8 mouse cellular contexts compared by ENCODE assay signal in the genomic region with DNA sequence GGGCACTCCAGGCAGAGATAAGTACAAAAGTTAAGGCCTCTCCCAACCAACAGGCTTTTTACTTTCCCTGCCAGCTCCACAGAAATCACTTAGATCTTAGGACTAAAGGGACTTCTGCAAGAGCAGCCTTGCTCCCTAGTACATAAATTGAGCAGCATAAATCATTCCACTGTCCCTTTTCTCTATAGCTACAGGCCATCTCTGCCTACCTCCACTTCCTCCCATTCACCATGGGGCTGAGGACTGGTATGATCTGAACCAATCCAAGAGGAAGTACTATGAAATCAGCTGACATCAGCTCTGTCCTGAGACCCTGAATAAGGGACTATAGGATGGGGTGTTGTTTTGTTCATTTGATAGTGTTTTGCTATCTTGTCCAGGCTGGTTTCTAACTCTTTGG. TPM values are rescaled to one million over a fixed set of nuclear protein-coding genes. Genes with fewer than 3 reads are reported as not detected.
DNase-seq lines count a peak whose midpoint lies in the region; ATAC-seq and TF ChIP-seq lines count a peak whose summit lies in the region.

No protein-coding gene starts in this region.

- H3K27me3 ChIP-seq in kidney, adult 2 months (replicated peaks; ENCODE audit: control insufficient read depth, insufficient read depth, low read length), result no peaks in the 10 kb centered on the region
- no peaks in the 10 kb centered on the region for H3K27me3 ChIP-seq in intestine, embryonic 14.5 days (replicated peaks; ENCODE audit: control insufficient read depth, insufficient read depth, low read length)
- no peaks in the 10 kb centered on the region for H3K27me3 ChIP-seq in midbrain, embryonic 16.5 days (ENCODE audit: control insufficient read depth, insufficient read depth, low read depth, low read length)

- no peaks in the 10 kb centered on the region; the same call in 1 of the 2 replicates for H3K36me3 ChIP-seq in kidney, adult 2 months (ENCODE audit: control insufficient read depth, insufficient read depth, low read length)
- peaks cover 14% of the 10 kb centered on the region for H3K36me3 ChIP-seq in intestine, embryonic 14.5 days (ENCODE audit: control insufficient read depth, insufficient read depth, low read length)
- H3K36me3 ChIP-seq in midbrain, embryonic 16.5 days (ENCODE audit: control insufficient read depth, insufficient read depth, low read length), result no peaks in the 10 kb centered on the region

- peak overlapping the region; percentile 1 for H3K27ac ChIP-seq in kidney, adult 2 months (ENCODE audit: insufficient read depth, low read depth, low read length)
- H3K27ac ChIP-seq in intestine, embryonic 14.5 days (ENCODE audit: low read depth), result peak overlapping the region; percentile 85
- peak overlapping the region; percentile 82 for H3K27ac ChIP-seq in midbrain, embryonic 16.5 days (ENCODE audit: low read length)

- DNase-seq in kidney, adult 2 months, result no peak
- no peak for DNase-seq in kidney, postnatal 4 days
- peak; percentile 63 for DNase-seq in intestine, embryonic 14.5 days (ENCODE audit: low spot score)
- no peak for DNase-seq in cerebellum, postnatal 10 days
- no peak for DNase-seq in urinary bladder, postnatal 10 days (ENCODE audit: low spot score)

- no peaks in the 10 kb centered on the region for H3K9me3 ChIP-seq in intestine, embryonic 14.5 days (ENCODE audit: control insufficient read depth, low read length)
- H3K9me3 ChIP-seq in midbrain, embryonic 16.5 days (replicated peaks; ENCODE audit: control insufficient read depth, low read length, poor library complexity, severe bottlenecking), result no peaks in the 10 kb centered on the region

- no peak overlapping the region for H3K4me3 ChIP-seq in kidney, adult 2 months (ENCODE audit: insufficient read depth, low read depth, low read length)
- H3K4me3 ChIP-seq in intestine, embryonic 14.5 days (ENCODE audit: low read depth, low read length), result peak overlapping the region; percentile 6
- peak overlapping the region; percentile 11; the same call in 1 of the 2 replicates for H3K4me3 ChIP-seq in midbrain, embryonic 16.5 days (ENCODE audit: low read depth, low read length)

- TF ChIP-seq CTCF in kidney, adult 2 months (conservative IDR thresholded peaks at IDR 0.05; ENCODE audit: insufficient read depth, insufficient read length, low read depth, low read length), result no peak

- H3K9ac ChIP-seq in intestine, embryonic 14.5 days (ENCODE audit: low read length), result 0 out of 2 replicates have a peak overlapping the region, but pooled peaks have one; percentile 2
- H3K9ac ChIP-seq in midbrain, embryonic 16.5 days (ENCODE audit: low read depth, low read length), result no peak overlapping the region

- peaks cover 27% of the 10 kb centered on the region for H3K4me1 ChIP-seq in kidney, adult 2 months (ENCODE audit: control insufficient read depth, insufficient read depth, low read length)
- peaks cover 72% of the 10 kb centered on the region for H3K4me1 ChIP-seq in intestine, embryonic 14.5 days (replicated peaks; ENCODE audit: control insufficient read depth, insufficient read depth, low read length)
- H3K4me1 ChIP-seq in midbrain, embryonic 16.5 days (ENCODE audit: control insufficient read depth, insufficient read depth, low read length), result peaks cover 81% of the 10 kb centered on the region

- no peak for TF ChIP-seq POLR2A in kidney, adult 2 months (IDR thresholded peaks at IDR 0.05; ENCODE audit: low read depth, low read length)

- peak overlapping the region; percentile 40 for H3K4me2 ChIP-seq in intestine, embryonic 14.5 days (ENCODE audit: low read length)
- peak overlapping the region; percentile 49 for H3K4me2 ChIP-seq in midbrain, embryonic 16.5 days (ENCODE audit: low read length)

- ATAC-seq in common myeloid progenitor, adult 5-6 weeks (replicated peaks; ENCODE audit: low read depth, poor library complexity, severe bottlenecking), result peak; percentile 27
- no peak for ATAC-seq in intestine, embryonic 14.5 days (replicated peaks; ENCODE audit: low FRiP score, low TSS enrichment, low read depth)
- ATAC-seq in midbrain, embryonic 16.5 days, result peak; percentile 19; the same call in 1 of the 2 replicates
- ATAC-seq in inflammation-experienced regulatory T-cells, adult 6 months, result no peak

RNA-seq across cellular contexts. Expression of a gene that starts 26.4 kb away (rescaled TPM):
- 40.5 and 43.7 TPM in 2 replicates for polyA plus RNA-seq in kidney, adult 2 months (2012; rRNA removed)
- 41.5 and 67.0 TPM in 2 replicates for total RNA-seq in common myeloid progenitor, adult 5-6 weeks (2017)
- 40.3 and 40.5 TPM in 2 replicates for polyA plus RNA-seq in intestine, embryonic 14.5 days (2014; fragmentation: Nextera tagmentation; extraction: Ambion mirVana)
- polyA plus RNA-seq in midbrain, embryonic 16.5 days (2015; fragmentation: Nextera tagmentation; extraction: Ambion mirVana), result 28.7 and 36.1 TPM in 2 replicates
- 10 to 100 TPM; 56.9 to 94.8 (median 76.7) TPM for polyA plus RNA-seq in inflammation-experienced regulatory T-cells, adult 6 months (2017; shearing (Covaris generic))

RNA-seq across cellular contexts. Expression of a gene that starts 57.7 kb away (rescaled TPM):
- 15.8 and 16.2 TPM in 2 replicates for polyA plus RNA-seq in kidney, adult 2 months (2012; rRNA removed)
- 7.7 and 11.4 TPM in 2 replicates for total RNA-seq in common myeloid progenitor, adult 5-6 weeks (2017)
- 13.3 and 14.4 TPM in 2 replicates for polyA plus RNA-seq in intestine, embryonic 14.5 days (2014; fragmentation: Nextera tagmentation; extraction: Ambion mirVana)
- polyA plus RNA-seq in midbrain, embryonic 16.5 days (2015; fragmentation: Nextera tagmentation; extraction: Ambion mirVana), result 14.7 and 18.5 TPM in 2 replicates
- 10 to 100 TPM; 10.3 to 13.8 (median 11.3) TPM for polyA plus RNA-seq in inflammation-experienced regulatory T-cells, adult 6 months (2017; shearing (Covaris generic))

Comparison
In these comparisons a context has a peak if more than half of its experiments do, and no peak if none do; other contexts are left out.
1. H3K27ac ChIP-seq: peak in every context shown above with its lines; median percentile 85 in intestine, embryonic 14.5 days; 82 in midbrain, embryonic 16.5 days; 1 in kidney, adult 2 months.
2. ATAC-seq: peak in common myeloid progenitor, adult 5-6 weeks (single experiment) and midbrain, embryonic 16.5 days (single experiment); none in intestine, embryonic 14.5 days (single experiment) and inflammation-experienced regulatory T-cells, adult 6 months (single experiment).